ENCODE assay signal across 8 mouse cellular contexts in genomic region chr2:25167919-25168664, GRCm38 (mm10). TPM values are rescaled to one million over a fixed set of nuclear protein-coding genes. Genes with fewer than 3 reads are reported as not detected.
A peak's percentile ranks its signal among the peaks of the same experiment; 100 is the strongest.
DNase-seq lines count a peak whose midpoint lies in the region; ATAC-seq and TF ChIP-seq lines count a peak whose summit lies in the region.

No protein-coding gene starts in this region.

- H3K27ac ChIP-seq in embryonic facial prominence, embryonic 14.5 days (replicated peaks; ENCODE audit: low read depth, low read length): peak overlapping the region; percentile 61
- H3K27ac ChIP-seq in limb, embryonic 14.5 days (replicated peaks; ENCODE audit: low read depth, low read length): no peak overlapping the region; the same call in 1 of the 2 replicates
- H3K27ac ChIP-seq in midbrain, embryonic 12.5 days (replicated peaks): peak overlapping the region; percentile 87
- no peak overlapping the region; the same call in 1 of the 2 replicates for H3K27ac ChIP-seq in testis, adult 2 months (ENCODE audit: control insufficient read depth, insufficient read depth, low read depth, low read length)

- no peaks in the 10 kb centered on the region for H3K27me3 ChIP-seq in embryonic facial prominence, embryonic 14.5 days (replicated peaks; ENCODE audit: control insufficient read depth, insufficient read depth, low read length)
- H3K27me3 ChIP-seq in limb, embryonic 14.5 days (ENCODE audit: control insufficient read depth, insufficient read depth, low read length): no peaks in the 10 kb centered on the region
- H3K27me3 ChIP-seq in midbrain, embryonic 12.5 days: peaks cover 6% of the 10 kb centered on the region
- H3K27me3 ChIP-seq in testis, adult 2 months (ENCODE audit: control insufficient read depth, insufficient read depth, low read length): no peaks in the 10 kb centered on the region

- peak overlapping the region; percentile 93 for H3K4me2 ChIP-seq in embryonic facial prominence, embryonic 14.5 days (ENCODE audit: low read depth, low read length)
- peak overlapping the region; percentile 66 for H3K4me2 ChIP-seq in limb, embryonic 14.5 days (replicated peaks; ENCODE audit: low read depth, low read length, severe bottlenecking)
- peak overlapping the region; percentile 74 for H3K4me2 ChIP-seq in midbrain, embryonic 12.5 days (replicated peaks)

- no peak for TF ChIP-seq CTCF in testis, adult 2 months (IDR thresholded peaks at IDR 0.05; ENCODE audit: control insufficient read depth, insufficient read depth, insufficient replicate concordance, low read depth, low read length)

- peak overlapping the region; percentile 45 for H3K4me3 ChIP-seq in embryonic facial prominence, embryonic 14.5 days (ENCODE audit: low read depth, low read length)
- peak overlapping the region; percentile 46 for H3K4me3 ChIP-seq in limb, embryonic 14.5 days (replicated peaks; ENCODE audit: low read length)
- peak overlapping the region; percentile 45 for H3K4me3 ChIP-seq in midbrain, embryonic 12.5 days
- peak overlapping the region; percentile 69 for H3K4me3 ChIP-seq in testis, adult 2 months (ENCODE audit: control insufficient read depth, low read depth, low read length)

- H3K9me3 ChIP-seq in embryonic facial prominence, embryonic 14.5 days (ENCODE audit: control insufficient read depth, low read length): no peaks in the 10 kb centered on the region
- no peaks in the 10 kb centered on the region for H3K9me3 ChIP-seq in limb, embryonic 14.5 days (ENCODE audit: control insufficient read depth, low read length)
- no peaks in the 10 kb centered on the region for H3K9me3 ChIP-seq in midbrain, embryonic 12.5 days

- DNase-seq in urinary bladder, postnatal 25 days (ENCODE audit: low spot score): peak; percentile 62
- no peak for DNase-seq in urinary bladder, postnatal 10 days (ENCODE audit: low spot score)
- peak; percentile 80 for DNase-seq in embryonic facial prominence, embryonic 14.5 days (ENCODE audit: low spot score)
- peak; percentile 86 for DNase-seq in heart, postnatal 4 days
- DNase-seq in limb, embryonic 14.5 days (ENCODE audit: low spot score): peak; percentile 58
- DNase-seq in layer of hippocampus, adult 8-10 months (ENCODE audit: low spot score in 2 of 2): no peak

- peak overlapping the region; percentile 74 for H3K9ac ChIP-seq in embryonic facial prominence, embryonic 14.5 days (ENCODE audit: low read depth, low read length)
- peak overlapping the region; percentile 52 for H3K9ac ChIP-seq in limb, embryonic 14.5 days (ENCODE audit: low read depth, low read length, severe bottlenecking)
- peak overlapping the region; percentile 59 for H3K9ac ChIP-seq in midbrain, embryonic 12.5 days (replicated peaks)

- no peak for TF ChIP-seq POLR2A in limb, embryonic 14.5 days (IDR thresholded peaks at IDR 0.05; ENCODE audit: borderline replicate concordance, extremely low read depth, insufficient read depth, insufficient read length)
- no peak for TF ChIP-seq POLR2A in testis, adult 2 months (IDR thresholded peaks at IDR 0.05; ENCODE audit: control insufficient read depth, low read depth, low read length)

- no peaks in the 10 kb centered on the region for H3K36me3 ChIP-seq in embryonic facial prominence, embryonic 14.5 days (ENCODE audit: control insufficient read depth, insufficient read depth, low read length)
- no peaks in the 10 kb centered on the region for H3K36me3 ChIP-seq in limb, embryonic 14.5 days (ENCODE audit: control insufficient read depth, insufficient read depth, low read length)
- H3K36me3 ChIP-seq in midbrain, embryonic 12.5 days: no peaks in the 10 kb centered on the region
- no peaks in the 10 kb centered on the region for H3K36me3 ChIP-seq in testis, adult 2 months (ENCODE audit: control insufficient read depth, insufficient read depth, low read length)

- H3K4me1 ChIP-seq in embryonic facial prominence, embryonic 14.5 days (ENCODE audit: control insufficient read depth, insufficient read depth, low read length): peaks cover 11% of the 10 kb centered on the region; the same call in 1 of the 2 replicates
- H3K4me1 ChIP-seq in limb, embryonic 14.5 days (ENCODE audit: control insufficient read depth, insufficient read depth, low read length): peaks cover 13% of the 10 kb centered on the region
- H3K4me1 ChIP-seq in midbrain, embryonic 12.5 days: peaks cover 57% of the 10 kb centered on the region
- H3K4me1 ChIP-seq in testis, adult 2 months (ENCODE audit: control insufficient read depth, insufficient read depth, low read length): peaks cover 21% of the 10 kb centered on the region

- 1% methylated on average over 26 of the region's 41 CpGs for WGBS in embryonic facial prominence, embryonic 14.5 days
- 2% methylated on average over 16 of the region's 41 CpGs for WGBS in limb, embryonic 14.5 days
- WGBS in midbrain, embryonic 12.5 days: under 1% methylated on average over 24 of the region's 41 CpGs

- peak; percentile 58 for ATAC-seq in embryonic facial prominence, embryonic 14.5 days (ENCODE audit: low read depth)
- ATAC-seq in limb, embryonic 14.5 days (ENCODE audit: low FRiP score, low read depth): peak; percentile 54
- peak; percentile 86 for ATAC-seq in midbrain, embryonic 12.5 days (ENCODE audit: low FRiP score, low read depth)

RNA-seq across cellular contexts. Expression of gene Nrarp, which starts 12.5 kb away (rescaled TPM):
- polyA plus RNA-seq in embryonic facial prominence, embryonic 14.5 days (2014; fragmentation: Nextera tagmentation; extraction: Ambion mirVana): 16.5 and 20.9 TPM in 2 replicates
- total RNA-seq in heart, postnatal 4 days (2021): 10 to 100 TPM; 31.2 to 33.4 TPM
- polyA plus RNA-seq in limb, embryonic 14.5 days (2012; rRNA removed): 34.0 and 34.1 TPM in 2 replicates
- polyA plus RNA-seq in limb, embryonic 14.5 days (2014; fragmentation: Nextera tagmentation; extraction: Ambion mirVana): 27.7 and 28.2 TPM in 2 replicates
- 91.2 and 92.1 TPM in 2 replicates for polyA plus RNA-seq in midbrain, embryonic 12.5 days (2016; fragmentation: Nextera tagmentation; extraction: Ambion mirVana)
- 3.8 and 4.0 TPM in 2 replicates for polyA plus RNA-seq in testis, adult 2 months (2012; rRNA removed)
- 10 to 100 TPM; 16.9 to 20.4 (median 19.5) TPM for total RNA-seq in layer of hippocampus, adult 8-10 months (2022)

RNA-seq across cellular contexts. Expression of gene Tor4a, which starts 28.6 kb away (rescaled TPM):
- polyA plus RNA-seq in embryonic facial prominence, embryonic 14.5 days (2014; fragmentation: Nextera tagmentation; extraction: Ambion mirVana): 7.5 and 7.8 TPM in 2 replicates
- total RNA-seq in heart, postnatal 4 days (2021): 1 to 10 TPM; 4.4 to 5.8 TPM
- polyA plus RNA-seq in limb, embryonic 14.5 days (2012; rRNA removed): 5.9 and 6.4 TPM in 2 replicates
- 8.1 and 8.5 TPM in 2 replicates for polyA plus RNA-seq in limb, embryonic 14.5 days (2014; fragmentation: Nextera tagmentation; extraction: Ambion mirVana)
- polyA plus RNA-seq in midbrain, embryonic 12.5 days (2016; fragmentation: Nextera tagmentation; extraction: Ambion mirVana): 1.4 and 1.6 TPM in 2 replicates
- 0.98 and 1.3 TPM in 2 replicates for polyA plus RNA-seq in testis, adult 2 months (2012; rRNA removed)
- total RNA-seq in layer of hippocampus, adult 8-10 months (2022): 1 to 10 TPM; 2.2 to 4.6 (median 2.8) TPM

RNA-seq across cellular contexts. Expression of gene Nelfb, which starts 43.2 kb away (rescaled TPM):
- polyA plus RNA-seq in embryonic facial prominence, embryonic 14.5 days (2014; fragmentation: Nextera tagmentation; extraction: Ambion mirVana): 76.8 and 94.4 TPM in 2 replicates
- 10 to 100 TPM; 43.4 to 44.5 TPM for total RNA-seq in heart, postnatal 4 days (2021)
- polyA plus RNA-seq in limb, embryonic 14.5 days (2012; rRNA removed): 84.4 and 98.3 TPM in 2 replicates
- polyA plus RNA-seq in limb, embryonic 14.5 days (2014; fragmentation: Nextera tagmentation; extraction: Ambion mirVana): 88.4 and 106 TPM in 2 replicates
- polyA plus RNA-seq in midbrain, embryonic 12.5 days (2016; fragmentation: Nextera tagmentation; extraction: Ambion mirVana): 118 and 123 TPM in 2 replicates
- polyA plus RNA-seq in testis, adult 2 months (2012; rRNA removed): 20.7 and 24.9 TPM in 2 replicates
- 10 to 100 TPM; 56.7 to 64.9 (median 64.0) TPM for total RNA-seq in layer of hippocampus, adult 8-10 months (2022)

RNA-seq across cellular contexts. Expression of gene Stpg3, which starts 46.3 kb away (rescaled TPM):
- not detected in 2 replicates for polyA plus RNA-seq in embryonic facial prominence, embryonic 14.5 days (2014; fragmentation: Nextera tagmentation; extraction: Ambion mirVana)
- not detected for total RNA-seq in heart, postnatal 4 days (2021)
- not detected in 2 replicates for polyA plus RNA-seq in limb, embryonic 14.5 days (2012; rRNA removed)
- not detected in 2 replicates for polyA plus RNA-seq in limb, embryonic 14.5 days (2014; fragmentation: Nextera tagmentation; extraction: Ambion mirVana)
- polyA plus RNA-seq in midbrain, embryonic 12.5 days (2016; fragmentation: Nextera tagmentation; extraction: Ambion mirVana): not detected in 2 replicates
- polyA plus RNA-seq in testis, adult 2 months (2012; rRNA removed): 244 and 247 TPM in 2 replicates
- total RNA-seq in layer of hippocampus, adult 8-10 months (2022): under 1 TPM in 2 of 4 experiments, not detected in 2; 0.27 to 0.29 TPM

RNA-seq across cellular contexts. Expression of gene Fam166a, which starts 50.5 kb away (rescaled TPM):
- polyA plus RNA-seq in embryonic facial prominence, embryonic 14.5 days (2014; fragmentation: Nextera tagmentation; extraction: Ambion mirVana): not detected in 2 replicates
- total RNA-seq in heart, postnatal 4 days (2021): not detected
- polyA plus RNA-seq in limb, embryonic 14.5 days (2012; rRNA removed): not detected in 2 replicates
- 0.17 TPM in 1 of 2 replicates, not detected in the other for polyA plus RNA-seq in limb, embryonic 14.5 days (2014; fragmentation: Nextera tagmentation; extraction: Ambion mirVana)
- polyA plus RNA-seq in midbrain, embryonic 12.5 days (2016; fragmentation: Nextera tagmentation; extraction: Ambion mirVana): 0.21 and 1.6 TPM in 2 replicates
- 552 and 576 TPM in 2 replicates for polyA plus RNA-seq in testis, adult 2 months (2012; rRNA removed)
- not detected for total RNA-seq in layer of hippocampus, adult 8-10 months (2022)

Comparison
In these comparisons a context has a peak if more than half of its experiments do, and no peak if none do; other contexts are left out.
1. DNase-seq: peak in urinary bladder, postnatal 25 days (single experiment), embryonic facial prominence, embryonic 14.5 days (single experiment), heart, postnatal 4 days (single experiment) and limb, embryonic 14.5 days (single experiment); none in urinary bladder, postnatal 10 days (single experiment) and layer of hippocampus, adult 8-10 months (0 of 2).
2. H3K27ac ChIP-seq: peak in embryonic facial prominence, embryonic 14.5 days (single experiment) and midbrain, embryonic 12.5 days (single experiment); none in limb, embryonic 14.5 days (single experiment) and testis, adult 2 months (single experiment).
3. Peak in every context shown above with its lines, with median percentiles within 50 percentile points of each other: ATAC-seq, H3K4me2 ChIP-seq, H3K4me3 ChIP-seq and H3K9ac ChIP-seq.